Mouse (Mus musculus): Measurements from ENCODE around the gene Eml6.

Gene Eml6

DNA sequence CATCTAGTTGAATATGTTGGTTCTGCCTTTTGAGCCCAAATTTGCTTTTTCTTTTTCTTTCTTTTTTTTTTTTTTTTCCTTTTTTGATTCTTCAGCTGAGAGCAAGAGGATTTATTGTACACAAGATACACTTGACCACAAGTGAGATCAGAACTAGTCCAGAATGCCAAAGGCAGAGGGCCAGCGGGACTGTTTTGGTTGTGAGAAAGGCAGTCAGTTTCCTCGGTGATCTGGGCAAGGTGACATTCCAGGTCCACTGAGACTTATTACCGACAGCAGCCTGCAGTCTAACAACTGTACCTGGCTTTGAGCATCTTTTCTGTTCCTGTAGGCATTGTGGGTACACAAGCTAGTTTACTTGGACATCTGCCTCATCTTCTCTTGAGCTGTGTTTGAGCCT lies 323.1 kb downstream of the Eml6 start:
- in situ Hi-C loops (cut with MboI, MseI), result no loop called here

DNA sequence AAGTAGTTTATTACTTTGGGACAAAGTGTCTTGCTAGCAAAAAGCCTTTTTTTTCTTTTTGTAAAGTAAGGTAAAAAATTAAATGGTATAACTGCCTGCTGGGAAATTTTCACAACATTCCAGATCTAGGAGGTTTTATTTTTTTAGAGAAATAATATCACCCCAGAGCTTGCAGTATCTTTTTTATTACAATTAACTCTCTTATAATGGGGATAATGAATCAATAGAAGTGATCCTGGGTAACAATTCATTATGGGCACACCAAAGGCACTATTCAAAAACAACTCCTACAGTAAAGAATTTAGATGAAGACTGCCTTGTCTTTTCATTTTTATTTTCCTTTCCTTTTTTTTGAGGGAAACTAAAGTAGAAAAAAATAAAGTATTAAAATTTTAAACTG lies 331.1 kb downstream of the Eml6 start:
- in situ Hi-C loops (cut with MboI, MseI), result loop anchor here (10.0 kb wide), 1 partner anchor 1080 kb away; the partner anchor contains the start of gene Psme4

DNA sequence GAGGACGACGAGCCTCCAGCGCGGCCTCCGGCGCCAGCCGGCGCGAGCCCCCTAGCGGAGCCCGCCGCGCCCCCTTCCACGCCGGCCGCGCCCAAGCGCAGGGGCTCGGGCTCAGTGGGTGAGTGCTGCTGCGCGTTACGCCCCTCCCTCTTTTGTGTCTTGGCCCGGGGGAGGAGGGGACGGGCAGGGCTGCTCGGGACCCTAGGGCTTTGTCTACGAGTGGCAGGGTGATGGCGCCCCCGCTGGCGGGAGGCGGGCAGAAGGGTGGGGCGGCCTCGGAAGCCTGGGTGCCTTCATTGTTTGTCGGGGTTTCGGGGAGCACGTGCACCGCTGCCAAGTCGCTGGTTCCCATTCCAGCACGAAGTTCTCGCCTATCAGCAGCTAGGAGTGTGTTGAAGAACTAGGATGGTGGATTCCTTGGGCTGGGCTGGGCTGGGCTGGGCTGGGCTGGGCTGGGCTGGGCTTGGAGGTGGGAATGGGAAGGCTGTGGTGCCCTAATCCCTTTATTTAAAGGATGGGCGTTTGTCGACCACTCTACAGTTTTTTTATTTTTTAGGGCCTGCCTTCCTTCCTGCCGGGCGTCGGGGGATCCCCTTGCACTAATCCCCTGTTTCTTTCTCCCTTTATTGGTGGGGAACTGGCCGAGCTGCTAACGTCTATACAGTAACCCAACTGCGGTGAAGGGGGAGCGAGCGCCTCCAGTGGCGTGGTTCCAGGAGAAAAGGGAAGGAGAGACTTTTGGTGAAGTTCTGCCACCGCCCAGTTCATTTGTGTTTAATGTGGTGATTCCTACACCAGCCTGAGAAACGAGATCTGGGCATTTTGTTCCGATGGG lies 332.0 kb downstream of the Eml6 start:
- in situ Hi-C loops (cut with MboI, MseI), result loop anchor here (10.0 kb wide), 1 partner anchor 1081 kb away; the partner anchor contains the start of gene Psme4
